Mouse (Mus musculus): ENCODE results near the gene Ccdc40.
"Not testable (repeated sequence)": the region's sequence is repeated elsewhere in the genome, so short reads cannot be mapped to it uniquely, and the experiment has no call there.

Gene Ccdc40

GRCm38 (mm10) chr11:119264413-119264812, 36.0 kb downstream of the Ccdc40 start:
- in situ Hi-C loops (cut with MboI; ENCODE audit: low pct_unique_long_range_greater_than_20kb in 1 of 2, low sequenced_read_pairs in 2 of 2, unreplicated experiment in 1 of 2): no loop called here

GRCm38 (mm10) chr11:119265811-119266210, 37.4 kb downstream of the Ccdc40 start:
- in situ Hi-C loops (cut with MboI; ENCODE audit: low pct_unique_long_range_greater_than_20kb in 1 of 2, low sequenced_read_pairs in 2 of 2, unreplicated experiment in 1 of 2): no loop called here

GRCm38 (mm10) chr11:119267241-119267674, 38.9 kb downstream of the Ccdc40 start:
- in situ Hi-C loops (cut with MboI; ENCODE audit: low pct_unique_long_range_greater_than_20kb in 1 of 2, low sequenced_read_pairs in 2 of 2, unreplicated experiment in 1 of 2): no loop called here

- in situ Hi-C loops (cut with MboI; ENCODE audit: low pct_unique_long_range_greater_than_20kb in 1 of 2, low sequenced_read_pairs in 2 of 2, unreplicated experiment in 1 of 2): no loop called here
These were observed 39.6 kb downstream of the Ccdc40 start, which contains the start of gene Gaa for GRCm38 (mm10) chr11:119267768-119268556. Gene Gaa (plus strand): TSS chr11:119267887.

GRCm38 (mm10) chr11:119268557-119269195, 40.3 kb downstream of the Ccdc40 start:
- in situ Hi-C loops (cut with MboI; ENCODE audit: low pct_unique_long_range_greater_than_20kb in 1 of 2, low sequenced_read_pairs in 2 of 2, unreplicated experiment in 1 of 2): no loop called here

GRCm38 (mm10) chr11:119272492-119272891, 44.1 kb downstream of the Ccdc40 start:
- in situ Hi-C loops (cut with MboI; ENCODE audit: low pct_unique_long_range_greater_than_20kb in 1 of 2, low sequenced_read_pairs in 2 of 2, unreplicated experiment in 1 of 2): not testable (repeated sequence)

GRCm38 (mm10) chr11:119273186-119273930, 45.0 kb downstream of the Ccdc40 start:
- in situ Hi-C loops (cut with MboI; ENCODE audit: low pct_unique_long_range_greater_than_20kb in 1 of 2, low sequenced_read_pairs in 2 of 2, unreplicated experiment in 1 of 2): no loop called here

GRCm38 (mm10) chr11:119281030-119281429, 52.7 kb downstream of the Ccdc40 start:
- in situ Hi-C loops (cut with MboI; ENCODE audit: low pct_unique_long_range_greater_than_20kb in 1 of 2, low sequenced_read_pairs in 2 of 2, unreplicated experiment in 1 of 2): no loop called here

- in situ Hi-C loops (cut with MboI; ENCODE audit: low pct_unique_long_range_greater_than_20kb in 1 of 2, low sequenced_read_pairs in 2 of 2, unreplicated experiment in 1 of 2): no loop called here
These were observed 57.6 kb downstream of the Ccdc40 start for GRCm38 (mm10) chr11:119285791-119286527.

GRCm38 (mm10) chr11:119287207-119287992, 59.0 kb downstream of the Ccdc40 start:
- in situ Hi-C loops (cut with MboI; ENCODE audit: low pct_unique_long_range_greater_than_20kb in 1 of 2, low sequenced_read_pairs in 2 of 2, unreplicated experiment in 1 of 2): no loop called here

GRCm38 (mm10) chr11:119292861-119293260, 64.5 kb downstream of the Ccdc40 start:
- in situ Hi-C loops (cut with MboI; ENCODE audit: low pct_unique_long_range_greater_than_20kb in 1 of 2, low sequenced_read_pairs in 2 of 2, unreplicated experiment in 1 of 2): not testable (repeated sequence)

- in situ Hi-C loops (cut with MboI; ENCODE audit: low pct_unique_long_range_greater_than_20kb in 1 of 2, low sequenced_read_pairs in 2 of 2, unreplicated experiment in 1 of 2): no loop called here
These were observed 69.6 kb downstream of the Ccdc40 start for GRCm38 (mm10) chr11:119297996-119298395.

- in situ Hi-C loops (cut with MboI; ENCODE audit: low pct_unique_long_range_greater_than_20kb in 1 of 2, low sequenced_read_pairs in 2 of 2, unreplicated experiment in 1 of 2): no loop called here
These were observed 70.5 kb downstream of the Ccdc40 start for GRCm38 (mm10) chr11:119298917-119299316.

- in situ Hi-C loops (cut with MboI; ENCODE audit: low pct_unique_long_range_greater_than_20kb in 1 of 2, low sequenced_read_pairs in 2 of 2, unreplicated experiment in 1 of 2): no loop called here
These were observed 71.2 kb downstream of the Ccdc40 start, which contains the start of gene Eif4a3 for GRCm38 (mm10) chr11:119299391-119300245. Gene Eif4a3 (minus strand): TSS chr11:119300089.

- in situ Hi-C loops (cut with MboI; ENCODE audit: low pct_unique_long_range_greater_than_20kb in 1 of 2, low sequenced_read_pairs in 2 of 2, unreplicated experiment in 1 of 2): no loop called here
These were observed 72.0 kb downstream of the Ccdc40 start for GRCm38 (mm10) chr11:119300246-119300935.

GRCm38 (mm10) chr11:119300986-119301385, 72.6 kb downstream of the Ccdc40 start:
- in situ Hi-C loops (cut with MboI; ENCODE audit: low pct_unique_long_range_greater_than_20kb in 1 of 2, low sequenced_read_pairs in 2 of 2, unreplicated experiment in 1 of 2): no loop called here
